Mouse (Mus musculus) midbrain, postnatal 0 days (tissue): ENCODE data around the gene Mamstr. TPM values are rescaled to one million over a fixed set of nuclear protein-coding genes. Genes with fewer than 3 reads are reported as not detected.

Experiments used
- ATAC-seq: fragments of 200-750 bp; cut with Nextera tagmentation; 2 replicates; pipeline ENCODE4 v1.8.0; 2017; ENCODE audit warnings: moderate number of reproducible peaks, mild to moderate bottlenecking, moderate TSS enrichment, moderate library complexity; ENCODE audit not compliant: low FRiP score
- DNase-seq: peaks from one replicate; pipeline ENCODE4 v3.0.0-alpha.2; 2015; ENCODE audit warnings: low spot score
- H3K27ac ChIP-seq: fragments of 300-500 bp; sonication (generic); 2 replicates; pipeline ENCODE4 v1.5.1; 2014; ENCODE audit warnings: low read depth, mild to moderate bottlenecking, low read length, mixed read lengths
- H3K27me3 ChIP-seq: fragments of 300-500 bp; sonication (generic); 2 replicates; pipeline ENCODE4 v1.6.1; 2014; ENCODE audit warnings: low read length, control low read depth, mixed read lengths; ENCODE audit not compliant: insufficient read depth
- H3K36me3 ChIP-seq: fragments of 300-500 bp; sonication (generic); 2 replicates; pipeline ENCODE4 v1.6.1; 2014; ENCODE audit warnings: low read length, control low read depth, mixed read lengths; ENCODE audit not compliant: insufficient read depth
- H3K4me1 ChIP-seq: fragments of 300-500 bp; sonication (generic); 2 replicates; pipeline ENCODE4 v1.6.1; 2014; ENCODE audit warnings: mild to moderate bottlenecking, control low read depth, antibody characterized with exemption, low read length, mixed read lengths; ENCODE audit not compliant: insufficient read depth
- H3K4me2 ChIP-seq: fragments of 300-500 bp; sonication (generic); 2 replicates; pipeline ENCODE4 v1.6.1; 2014; ENCODE audit warnings: low read depth, mild to moderate bottlenecking, low read length, mixed read lengths; ENCODE audit not compliant: poor library complexity, severe bottlenecking
- H3K4me3 ChIP-seq: fragments of 300-500 bp; sonication (generic); 2 replicates; pipeline ENCODE4 v1.5.1; 2014; ENCODE audit warnings: low read depth, mild to moderate bottlenecking, low read length, moderate library complexity
- H3K9ac ChIP-seq: fragments of 300-500 bp; sonication (generic); replicated peaks from 2 replicates; pipeline ENCODE4 v1.6.1; 2014; ENCODE audit warnings: mild to moderate bottlenecking, low read length, moderate library complexity, mixed read lengths; ENCODE audit not compliant: poor library complexity, severe bottlenecking
- H3K9me3 ChIP-seq: fragments of 300-500 bp; sonication (generic); 2 replicates; pipeline ENCODE4 v1.6.1; 2016; ENCODE audit warnings: low read length, control low read depth
- CTCF ChIP-seq: IDR thresholded peaks from 2 replicates; pipeline ENCODE4 v1.5.1; 2016; ENCODE audit warnings: antibody characterized with exemption, mild to moderate bottlenecking
- WGBS: fragments of 180-500 bp; shearing (Covaris S2); extraction: QIAGEN DNeasy Blood & Tissue Kit; methylation state at CpG from one replicate; pipeline ENCODE4 v1.1.7; 2014; 5-methylcytosine and 5-hydroxymethylcytosine counted together
- polyA plus RNA-seq: library from polyadenylated mRNA; unstranded; fragments of >200 nt; fragmentation: Nextera tagmentation; extraction: Ambion mirVana; gene quantifications from 2 replicates; pipeline ENCODE4 v1.2.1, GENCODE M21; 2015
- total RNA-seq: library from RNA; depleted of rRNA; stranded (reverse); fragments of >200 nt; gene quantifications from 2 replicates; pipeline ENCODE4 v1.2.3, GENCODE M21; 2014; rRNA removed

Mamstr gene
- 2.7 and 3.3 TPM in 2 replicates for total RNA-seq
- 2.8 and 3.0 TPM in 2 replicates for polyA plus RNA-seq

DNA sequence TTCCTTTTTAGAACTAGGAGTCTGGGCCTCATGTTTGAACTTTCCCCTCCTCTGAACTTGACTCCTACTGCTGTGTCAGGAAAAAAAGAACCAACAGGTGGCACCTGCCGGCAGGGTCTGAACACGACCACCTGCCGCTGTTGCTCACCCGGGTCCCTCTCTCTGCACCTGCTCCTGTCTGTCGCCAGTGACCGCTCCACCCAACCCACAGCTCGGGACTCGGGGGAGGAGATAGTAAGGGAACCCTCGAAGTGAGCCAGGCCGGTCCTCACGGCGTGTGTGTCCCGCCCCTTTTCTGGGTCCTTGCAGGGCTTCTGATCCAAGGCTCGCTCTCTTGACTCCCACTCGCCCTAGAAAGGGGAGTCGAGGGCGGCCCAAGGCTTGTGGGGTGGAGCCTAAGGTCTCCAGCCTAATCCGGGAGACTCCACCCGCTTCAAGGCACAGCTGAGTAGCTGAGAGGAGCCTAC is at the start of gene Mamstr:
TSS of gene Mamstr (plus strand) at position 417 of the 467 bp plus-strand sequence.
- 21% methylated on average over 19 of the region's 19 CpGs for WGBS
- Histone ChIP-seq H3K9me3 (no peaks in the 10 kb centered on the region), H3K36me3 (peaks cover 17% of the 10 kb centered on the region; the same call in 1 of the 2 replicates), H3K9ac (no peak within 1 kb of the TSS), H3K27ac (0 out of 2 replicates have a peak within 1 kb of the TSS, but pooled peaks have one; percentile 3), H3K4me1 (peaks cover 11% of the 10 kb centered on the region; the same call in 1 of the 2 replicates), H3K4me3 (no peak within 1 kb of the TSS), H3K27me3 (no peaks in the 10 kb centered on the region), H3K4me2 (no peak within 1 kb of the TSS)
- DNase-seq (no peak), ATAC-seq (no peak)
- no peak for TF ChIP-seq CTCF

DNA sequence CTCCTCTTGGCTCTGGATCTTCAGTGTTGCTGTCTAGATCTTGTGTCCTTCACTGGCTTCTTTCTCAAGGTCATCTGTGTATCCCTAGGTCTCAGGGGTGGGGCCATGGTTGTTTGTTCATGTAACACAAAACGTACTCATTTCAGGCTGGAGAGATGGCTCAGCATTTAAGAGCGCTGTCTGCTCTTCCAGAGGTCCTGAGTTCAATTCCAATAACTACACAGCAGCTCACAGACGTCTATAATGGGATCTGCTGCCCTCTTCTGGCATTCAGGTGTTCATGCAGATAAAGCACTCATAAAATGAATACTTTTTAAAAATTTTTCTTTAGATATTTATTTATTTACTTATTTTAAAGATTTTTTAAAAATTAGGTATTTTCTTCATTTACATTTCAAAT is 48.9 kb upstream of the Mamstr start:
- Histone ChIP-seq H3K9me3 (no peaks in the 10 kb centered on the region), H3K4me1 (0 out of 2 replicates have a peak, but pooled peaks cover 3% of the 10 kb centered on the region), H3K9ac (no peak overlapping the region), H3K27me3 (no peaks in the 10 kb centered on the region), H3K36me3 (no peaks in the 10 kb centered on the region), H3K4me2 (no peak overlapping the region), H3K27ac (no peak overlapping the region), H3K4me3 (no peak overlapping the region)
- peak; percentile 53 for TF ChIP-seq CTCF
- WGBS = 68% methylated on average over 3 of the region's 3 CpGs
- DNase-seq (no peak), ATAC-seq (no peak)

- Histone ChIP-seq H3K4me1 (0 out of 2 replicates have a peak, but pooled peaks cover 3% of the 10 kb centered on the region), H3K9ac (no peak overlapping the region), H3K4me2 (no peak overlapping the region), H3K27ac (no peak overlapping the region), H3K36me3 (no peaks in the 10 kb centered on the region), H3K9me3 (no peaks in the 10 kb centered on the region), H3K27me3 (no peaks in the 10 kb centered on the region), H3K4me3 (no peak overlapping the region)
- TF ChIP-seq CTCF = no peak
- no peak for DNase-seq
- 79% methylated on average over 7 of the region's 7 CpGs for WGBS
- no peak for ATAC-seq
These were observed 47.9 kb upstream of the Mamstr start for GRCm38 (mm10) chr7:45591880-45592279.

DNA sequence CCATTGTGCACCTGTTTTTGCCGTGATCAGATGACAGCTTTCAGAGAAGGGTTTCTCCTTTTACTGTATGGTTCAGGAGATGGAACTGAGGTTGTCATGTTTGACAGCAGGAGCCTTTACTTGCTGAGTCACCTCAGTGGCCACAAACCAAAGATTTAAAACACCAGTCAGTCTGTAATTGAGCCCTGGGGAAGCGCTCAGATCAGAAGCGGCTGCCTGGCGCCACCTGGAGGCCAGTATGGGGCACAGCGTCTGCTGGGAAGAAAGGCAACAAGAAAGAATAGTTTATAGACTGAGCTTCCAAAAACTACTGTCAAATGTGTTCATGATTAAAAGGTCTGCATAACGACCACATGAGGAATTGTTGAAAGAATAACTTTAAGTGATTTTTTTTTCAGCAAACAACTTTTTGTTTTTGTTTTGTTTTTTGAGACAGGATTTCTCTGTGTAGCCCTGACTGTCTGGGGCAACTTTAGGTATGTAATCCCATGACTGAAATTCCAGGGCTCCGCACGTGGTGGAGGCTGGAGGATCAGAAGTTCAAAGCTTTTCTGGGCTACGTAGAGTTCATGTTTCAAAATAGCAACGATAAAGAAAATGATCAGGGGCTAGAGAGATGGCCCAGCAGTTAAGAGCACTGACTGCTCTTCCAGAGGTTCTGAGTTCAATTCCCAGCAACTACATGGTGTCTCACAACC is 46.5 kb upstream of the Mamstr start:
- peak; percentile 91 for TF ChIP-seq CTCF
- WGBS = 22% methylated on average over 10 of the region's 10 CpGs
- Histone ChIP-seq H3K4me1 (0 out of 2 replicates have a peak, but pooled peaks cover 3% of the 10 kb centered on the region), H3K36me3 (no peaks in the 10 kb centered on the region), H3K27me3 (no peaks in the 10 kb centered on the region), H3K4me3 (no peak overlapping the region), H3K9me3 (no peaks in the 10 kb centered on the region), H3K9ac (no peak overlapping the region), H3K27ac (no peak overlapping the region), H3K4me2 (no peak overlapping the region)
- DNase-seq (peak; percentile 67), ATAC-seq (no peak)

DNA sequence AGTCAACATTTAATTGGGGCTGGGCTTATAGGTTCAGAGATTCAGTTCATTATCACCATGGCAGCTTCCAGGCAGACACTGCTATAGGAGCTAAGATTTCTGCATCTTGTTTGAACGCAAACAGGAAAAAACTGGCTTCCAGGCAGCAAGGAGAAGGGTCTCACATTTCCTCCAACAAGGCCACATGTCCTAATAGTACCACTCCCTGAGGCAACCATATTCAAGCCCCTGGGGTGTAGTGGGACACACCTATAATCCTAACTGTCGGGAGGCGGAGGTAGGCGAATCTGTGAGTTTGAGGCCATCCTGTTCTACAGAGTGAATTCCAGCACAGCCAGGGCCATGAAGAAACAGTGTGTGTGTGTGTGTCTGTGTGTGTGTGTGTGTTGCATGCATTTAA is 44.6 kb upstream of the Mamstr start:
- H3K9me3 ChIP-seq = no peaks in the 10 kb centered on the region
- H3K4me1 ChIP-seq = no peaks in the 10 kb centered on the region
- TF ChIP-seq CTCF = no peak
- DNase-seq (no peak), ATAC-seq (no peak)
- no peaks in the 10 kb centered on the region for H3K36me3 ChIP-seq
- H3K9ac ChIP-seq = no peak overlapping the region
- H3K27me3 ChIP-seq = no peaks in the 10 kb centered on the region
- no peak overlapping the region for H3K27ac ChIP-seq
- H3K4me3 ChIP-seq = no peak overlapping the region
- no peak overlapping the region for H3K4me2 ChIP-seq
- 81% methylated on average over 4 of the region's 4 CpGs for WGBS

GRCm38 (mm10) chr7:45596107-45596506 is 43.7 kb upstream of the Mamstr start:
- no peak for TF ChIP-seq CTCF
- no peaks in the 10 kb centered on the region for H3K36me3 ChIP-seq
- no peak for ATAC-seq

More at GRCm38 (mm10) chr7:45596107-45596506, 43.7 kb upstream of the Mamstr start:
- Histone ChIP-seq H3K9me3 (no peaks in the 10 kb centered on the region), H3K4me2 (no peak overlapping the region), H3K9ac (no peak overlapping the region), H3K27ac (no peak overlapping the region), H3K4me3 (no peak overlapping the region), H3K27me3 (no peaks in the 10 kb centered on the region), H3K4me1 (no peaks in the 10 kb centered on the region)
- WGBS = 64% methylated on average over 1 of the region's 1 CpGs
- no peak for DNase-seq
